Mouse (Mus musculus) gastrocnemius, adult 2 months (tissue): ENCODE data around the gene Npw. TPM values are rescaled to one million over a fixed set of nuclear protein-coding genes. Genes with fewer than 3 reads are reported as not detected.
A peak's percentile ranks its signal among the peaks of the same experiment; 100 is the strongest.

Experiments
- DNase-seq: peaks from one replicate; pipeline ENCODE4 v3.0.0; 2022
- H3K27ac ChIP-seq: fragments of 200-600 bp; 2 replicates; pipeline ENCODE4 v1.8.1; 2022; ENCODE audit warnings: mild to moderate bottlenecking
- H3K4me3 ChIP-seq: fragments of 200-600 bp; 2 replicates; pipeline ENCODE4 v1.8.1; 2022; ENCODE audit warnings: mild to moderate bottlenecking, moderate library complexity
- CTCF ChIP-seq: fragments of 200-600 bp; IDR thresholded peaks from 2 replicates; pipeline ENCODE4 v1.8.1; 2022; ENCODE audit warnings: antibody characterized with exemption, mild to moderate bottlenecking, moderate library complexity
- intact Hi-C: fragments of 180-260 bp; cut with DNase I; formaldehyde crosslinking; loops from one replicate; pipeline ENCODE4 v1.15.1; 2025
- long read RNA-seq, 2 experiments: library from polyadenylated mRNA; stranded (forward); transcript quantifications; one replicate each; pipeline ENCODE4 v2.0.0; 2021
- total RNA-seq, 2 experiments: library from RNA; stranded (reverse); gene quantifications; 2 replicates each; pipeline ENCODE4 v1.2.3; 2021

Npw gene
- not detected for total RNA-seq
- long read RNA-seq, experiment 1 = 0 reads
- long read RNA-seq, experiment 2 = 0 reads

GRCm38 (mm10) chr17:24658017-24658758, at the start of gene Npw:
Gene Npw, minus strand, starts transcription at chr17:24658457.
- Histone ChIP-seq H3K4me3 (peak within 1 kb of the TSS; percentile 67), H3K27ac (no peak within 1 kb of the TSS)
- intact Hi-C loops = no loop called here
- no peak for TF ChIP-seq CTCF
- no peak for DNase-seq

GRCm38 (mm10) chr17:24707801-24708425, 49.7 kb upstream of the Npw start:
- Histone ChIP-seq H3K4me3 (peak overlapping the region; percentile 75), H3K27ac (peak overlapping the region; percentile 86)
- no peak for TF ChIP-seq CTCF
- DNase-seq = no peak
- intact Hi-C loops = loop anchor here (1.0 kb wide), 1 partner anchor 11 kb away; no protein-coding TSS in a partner anchor

GRCm38 (mm10) chr17:24706982-24707800, 48.9 kb upstream of the Npw start, which contains the start of gene Tbl3:
Gene Tbl3, minus strand, starts transcription at chr17:24707660.
- peak within 1 kb of the TSS; percentile 86 for H3K27ac ChIP-seq
- peak; percentile 94 for DNase-seq
- intact Hi-C loops = loop anchor here (1.0 kb wide), 1 partner anchor 12 kb away; no protein-coding TSS in a partner anchor
- TF ChIP-seq CTCF = no peak
- peak within 1 kb of the TSS; percentile 75 for H3K4me3 ChIP-seq

- Histone ChIP-seq H3K27ac (no peak overlapping the region), H3K4me3 (no peak overlapping the region)
- DNase-seq = no peak
- no peak for TF ChIP-seq CTCF
- intact Hi-C loops = no loop called here
Observed at GRCm38 (mm10) chr17:24705821-24706220, 47.6 kb upstream of the Npw start.

GRCm38 (mm10) chr17:24701251-24701650, 43.0 kb upstream of the Npw start:
- intact Hi-C loops = no loop called here
- no peak for TF ChIP-seq CTCF
- Histone ChIP-seq H3K27ac (no peak overlapping the region), H3K4me3 (no peak overlapping the region)
- DNase-seq = no peak

GRCm38 (mm10) chr17:24699473-24699872, 41.2 kb upstream of the Npw start:
- intact Hi-C loops = no loop called here
- DNase-seq = no peak
- no peak for TF ChIP-seq CTCF
- no peak overlapping the region for H3K4me3 ChIP-seq
- no peak overlapping the region for H3K27ac ChIP-seq

- intact Hi-C loops = no loop called here
- no peak for DNase-seq
- Histone ChIP-seq H3K4me3 (no peak overlapping the region), H3K27ac (no peak overlapping the region)
- TF ChIP-seq CTCF = no peak
Observed at GRCm38 (mm10) chr17:24698715-24699114, 40.5 kb upstream of the Npw start.

GRCm38 (mm10) chr17:24697985-24698384, 39.7 kb upstream of the Npw start:
- intact Hi-C loops = no loop called here

GRCm38 (mm10) chr17:24696011-24696697, 37.9 kb upstream of the Npw start, which contains the start of the genes Gfer and Noxo1:
Gene Gfer, minus strand, starts transcription at chr17:24696156.
Gene Noxo1, plus strand, starts transcription at chr17:24696234.
- intact Hi-C loops = no loop called here
- peak; percentile 96 for DNase-seq
- H3K27ac ChIP-seq = peak within 1 kb of the TSS; percentile 92
- peak; percentile 48 for TF ChIP-seq CTCF
- H3K4me3 ChIP-seq = peak within 1 kb of the TSS; percentile 82

More at GRCm38 (mm10) chr17:24697985-24698384, 39.7 kb upstream of the Npw start:
- Histone ChIP-seq H3K27ac (no peak overlapping the region), H3K4me3 (no peak overlapping the region)
- DNase-seq = no peak
- TF ChIP-seq CTCF = no peak

- intact Hi-C loops = no loop called here
- no peak for DNase-seq
- Histone ChIP-seq H3K27ac (peak overlapping the region; percentile 92), H3K4me3 (peak overlapping the region; percentile 82)
- TF ChIP-seq CTCF = no peak
Observed at GRCm38 (mm10) chr17:24695326-24696010, 37.2 kb upstream of the Npw start.

- no peak overlapping the region for H3K27ac ChIP-seq
- no peak overlapping the region for H3K4me3 ChIP-seq
- TF ChIP-seq CTCF = no peak
- intact Hi-C loops = no loop called here
- no peak for DNase-seq
Observed at GRCm38 (mm10) chr17:24692385-24692784, 34.1 kb upstream of the Npw start.
